Mouse (Mus musculus): ENCODE data around the gene Dlx4.

- TF ChIP-seq CTCF (IDR thresholded peaks at IDR 0.05): no peak
- TF ChIP-seq EP300 (IDR thresholded peaks at IDR 0.05): no peak
Observed at GRCm38 (mm10) chr11:95143663-95144062, 2.4 kb downstream of the Dlx4 start.

All from lung, postnatal 0 days (tissue).